ENCODE assay signal across 8 mouse cellular contexts in genomic region chr12:105476453-105476852, GRCm38 (mm10). TPM values are rescaled to one million over a fixed set of nuclear protein-coding genes. Genes with fewer than 3 reads are reported as not detected.
DNase-seq lines count a peak whose midpoint lies in the region; ATAC-seq and TF ChIP-seq lines count a peak whose summit lies in the region.

No protein-coding gene starts in this region.

- TF ChIP-seq POLR2A in olfactory bulb, adult 2 months (IDR thresholded peaks at IDR 0.05; ENCODE audit: insufficient read depth, low read depth, low read length): no peak

- DNase-seq in NIH3T3 (ENCODE audit: low read depth): peak; percentile 66
- DNase-seq in cerebellum, postnatal 4 days (ENCODE audit: low spot score in 2 of 2): peak; percentile 75 to 83
- peak; percentile 73 for DNase-seq in gastrocnemius, postnatal 10 days
- DNase-seq in kidney, postnatal 10 days: peak; percentile 77

- H3K4me1 ChIP-seq in lung, embryonic 16.5 days (replicated peaks; ENCODE audit: control insufficient read depth, insufficient read depth, low read length): no peaks in the 10 kb centered on the region; the same call in none of the 2 replicates
- peaks cover 44% of the 10 kb centered on the region for H3K4me1 ChIP-seq in olfactory bulb, adult 2 months (ENCODE audit: control insufficient read depth, insufficient read depth, low read length)

- no peak overlapping the region for H3K27ac ChIP-seq in lung, embryonic 16.5 days (ENCODE audit: low read length)
- H3K27ac ChIP-seq in olfactory bulb, adult 2 months (ENCODE audit: insufficient read depth, low read depth, low read length): no peak overlapping the region

- no peak overlapping the region for H3K4me2 ChIP-seq in lung, embryonic 16.5 days (ENCODE audit: low read depth, low read length)

- no peaks in the 10 kb centered on the region for H3K36me3 ChIP-seq in lung, embryonic 16.5 days (ENCODE audit: control insufficient read depth, insufficient read depth, low read length)

- no peak overlapping the region for H3K4me3 ChIP-seq in lung, embryonic 16.5 days (ENCODE audit: low read length)
- H3K4me3 ChIP-seq in olfactory bulb, adult 2 months (ENCODE audit: insufficient read depth, low read depth, low read length): no peak overlapping the region

- peak; percentile 24; the same call in 1 of the 2 replicates for TF ChIP-seq CTCF in olfactory bulb, adult 2 months (IDR thresholded peaks at IDR 0.05; ENCODE audit: insufficient read depth, low read depth, low read length)

- ATAC-seq in CD4-positive, CD25-positive, alpha-beta regulatory T cell, adult 4 months: peak; percentile 57
- peak; percentile 27; the same call in 1 of the 2 replicates for ATAC-seq in lung, embryonic 16.5 days (ENCODE audit: low read depth)
- no peak for ATAC-seq in activated CD4-positive, CD25-positive, alpha-beta regulatory T cell, adult 4 months

- H3K27me3 ChIP-seq in lung, embryonic 16.5 days (ENCODE audit: control insufficient read depth, insufficient read depth, low read depth, low read length): no peaks in the 10 kb centered on the region

- no peaks in the 10 kb centered on the region for H3K9me3 ChIP-seq in lung, embryonic 16.5 days (ENCODE audit: control insufficient read depth, low read length)

- no peak overlapping the region for H3K9ac ChIP-seq in lung, embryonic 16.5 days (ENCODE audit: low read length)

- 39% methylated on average over 9 of the region's 9 CpGs for WGBS in lung, embryonic 16.5 days
- 48% methylated on average over 9 of the region's 9 CpGs for WGBS in olfactory bulb, adult 2 months

RNA-seq across cellular contexts. Expression of gene D430019H16Rik, which starts 22.8 kb away (rescaled TPM):
- polyA plus RNA-seq in CD4-positive, CD25-positive, alpha-beta regulatory T cell, adult 4 months (2017; shearing (Covaris generic)): under 1 TPM; 0.39 to 0.70 TPM
- 1 to 10 TPM; 2.3 to 2.9 TPM for total RNA-seq in gastrocnemius, postnatal 10 days (2021)
- polyA plus RNA-seq in lung, embryonic 16.5 days (2015; fragmentation: Nextera tagmentation; extraction: Ambion mirVana): 1.1 and 1.2 TPM in 2 replicates
- not detected in 2 replicates for polyA plus RNA-seq in olfactory bulb, adult 2 months (2012; ENCODE audit: insufficient read depth, insufficient read length, low replicate concordance, missing spikeins)
- under 1 TPM; 0.26 to 0.51 TPM for polyA plus RNA-seq in activated CD4-positive, CD25-positive, alpha-beta regulatory T cell, adult 4 months (2017; shearing (Covaris generic))
